Mouse (Mus musculus): ENCODE measurements around the gene Acsf3.

Gene Acsf3

DNA sequence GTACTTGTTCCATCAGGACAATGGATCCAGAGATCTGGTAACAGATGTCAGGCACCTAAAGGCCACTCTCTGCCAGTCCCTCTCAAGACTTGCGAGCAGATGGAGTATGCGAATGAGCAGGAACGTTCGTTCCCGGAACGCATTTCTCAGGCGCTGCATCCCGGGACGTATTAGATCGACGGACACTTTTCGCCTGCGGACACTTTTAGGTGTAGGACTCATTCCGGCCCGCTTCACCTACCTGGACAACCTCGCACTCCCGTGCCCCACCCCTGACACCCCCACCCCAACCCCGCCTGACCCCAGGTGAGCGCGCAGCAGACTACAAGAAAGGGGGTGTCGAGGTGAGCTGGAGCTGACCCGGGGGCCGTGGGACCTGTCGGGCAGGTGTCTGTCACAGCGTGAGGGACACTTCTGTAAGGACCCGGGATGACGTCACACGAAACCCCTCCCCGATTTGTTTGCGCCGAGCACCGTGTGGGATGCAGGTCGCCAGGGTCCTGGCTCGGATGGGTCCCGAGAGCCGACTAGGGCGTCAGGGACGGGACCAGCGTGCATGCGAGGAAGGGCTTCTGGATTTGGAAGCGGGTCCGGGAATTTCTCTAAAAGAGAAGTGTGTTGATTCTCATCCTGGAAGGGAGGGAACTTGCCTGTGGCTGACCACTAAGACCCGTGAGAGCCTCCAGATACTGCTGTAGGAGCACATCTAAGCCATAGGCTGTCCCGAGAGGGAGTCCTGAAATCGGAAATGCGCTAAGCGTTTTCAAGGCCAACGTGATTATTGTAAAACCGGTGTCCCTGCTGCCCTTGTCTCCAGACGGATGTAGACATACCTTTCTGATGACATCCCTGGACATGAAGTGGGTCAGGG lies at the start of gene Acsf3:
TSS of gene Acsf3 (plus strand) at position 202 of the 871 bp plus-strand sequence.
- peak; percentile 23 to 38 for DNase-seq (ENCODE audit: low spot score in 2 of 2)

DNA sequence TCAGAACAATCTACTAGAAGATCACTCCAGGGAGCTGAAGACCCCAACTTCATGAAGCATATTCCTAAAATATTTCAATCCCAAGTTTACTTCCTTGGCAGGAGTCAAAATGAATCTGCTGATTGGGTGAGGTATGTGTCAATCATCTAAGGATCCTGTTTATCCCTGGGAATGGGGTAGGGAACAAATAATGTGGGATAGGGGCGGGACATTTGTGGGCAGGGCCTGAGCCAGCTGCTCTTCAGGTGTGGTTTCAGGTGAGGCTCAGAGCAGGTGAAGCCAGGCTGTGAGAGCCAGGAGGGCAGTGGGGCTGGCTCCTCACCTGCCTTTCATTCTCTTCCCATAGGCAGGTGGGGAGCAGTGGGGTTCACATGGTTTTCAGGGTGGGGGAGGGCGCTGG lies 48.5 kb upstream of the Acsf3 start:
- DNase-seq (ENCODE audit: low spot score in 2 of 2), result no peak

DNA sequence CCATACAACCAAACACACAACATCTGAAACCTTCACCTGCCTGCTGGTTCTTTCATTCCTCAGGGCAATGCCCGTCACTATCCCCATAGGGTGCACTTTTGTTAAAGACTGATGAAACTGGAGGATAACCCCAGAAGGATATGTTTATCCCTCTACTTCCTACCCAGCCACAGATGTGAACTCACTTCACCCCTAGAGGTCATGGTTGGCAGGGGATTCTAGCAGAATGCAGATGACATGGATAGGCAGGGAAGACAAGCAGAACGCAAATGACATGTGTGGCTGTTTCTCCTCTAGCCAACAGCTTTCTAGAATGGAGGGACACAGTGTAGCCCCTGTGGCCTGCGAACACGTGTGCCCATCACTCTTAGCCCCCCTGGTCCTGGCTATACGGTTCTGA lies 47.9 kb upstream of the Acsf3 start:
- no peak for DNase-seq (ENCODE audit: low spot score in 2 of 2)

DNA sequence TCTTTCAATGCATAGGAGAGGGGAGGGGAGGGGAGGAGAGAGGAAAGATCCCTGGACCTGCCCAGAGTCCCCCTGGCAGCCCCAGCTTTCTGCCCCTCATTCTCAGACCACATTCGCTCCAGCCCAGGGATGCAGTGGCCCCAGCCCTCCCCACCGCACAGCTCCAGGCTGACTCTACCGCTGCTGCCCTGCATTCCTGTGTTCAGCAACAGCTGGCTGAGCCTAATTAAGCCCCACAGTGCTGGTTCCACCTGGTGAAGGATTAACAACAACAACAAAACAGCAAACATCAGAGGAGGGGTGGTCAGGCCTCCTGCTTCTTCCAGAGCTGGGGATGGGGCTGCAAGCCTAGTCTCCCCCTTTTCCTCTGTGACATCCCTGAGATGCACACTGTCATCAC lies 46.7 kb upstream of the Acsf3 start:
- no peak for DNase-seq (ENCODE audit: low spot score in 2 of 2)

DNA sequence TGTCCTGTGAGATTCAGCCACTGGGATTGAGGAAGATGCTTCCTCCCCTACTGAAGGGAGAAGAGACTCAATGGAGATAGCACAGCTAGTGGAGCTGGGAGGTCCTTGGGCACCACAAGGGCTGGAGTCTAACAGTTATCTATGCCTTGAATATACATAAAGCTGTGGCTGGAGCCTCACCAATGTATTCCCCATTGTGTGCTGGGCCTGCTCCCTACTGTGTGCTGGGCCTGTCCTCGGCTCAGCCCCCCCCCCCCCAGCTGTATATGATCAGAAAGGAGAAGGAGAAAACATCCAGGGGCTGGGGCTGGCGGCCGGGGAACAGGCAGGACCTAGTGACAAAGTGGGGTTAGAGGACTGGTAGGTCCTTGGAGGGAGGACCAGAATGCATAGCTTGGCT lies 40.2 kb upstream of the Acsf3 start:
- no peak for DNase-seq (ENCODE audit: low spot score in 2 of 2)

DNA sequence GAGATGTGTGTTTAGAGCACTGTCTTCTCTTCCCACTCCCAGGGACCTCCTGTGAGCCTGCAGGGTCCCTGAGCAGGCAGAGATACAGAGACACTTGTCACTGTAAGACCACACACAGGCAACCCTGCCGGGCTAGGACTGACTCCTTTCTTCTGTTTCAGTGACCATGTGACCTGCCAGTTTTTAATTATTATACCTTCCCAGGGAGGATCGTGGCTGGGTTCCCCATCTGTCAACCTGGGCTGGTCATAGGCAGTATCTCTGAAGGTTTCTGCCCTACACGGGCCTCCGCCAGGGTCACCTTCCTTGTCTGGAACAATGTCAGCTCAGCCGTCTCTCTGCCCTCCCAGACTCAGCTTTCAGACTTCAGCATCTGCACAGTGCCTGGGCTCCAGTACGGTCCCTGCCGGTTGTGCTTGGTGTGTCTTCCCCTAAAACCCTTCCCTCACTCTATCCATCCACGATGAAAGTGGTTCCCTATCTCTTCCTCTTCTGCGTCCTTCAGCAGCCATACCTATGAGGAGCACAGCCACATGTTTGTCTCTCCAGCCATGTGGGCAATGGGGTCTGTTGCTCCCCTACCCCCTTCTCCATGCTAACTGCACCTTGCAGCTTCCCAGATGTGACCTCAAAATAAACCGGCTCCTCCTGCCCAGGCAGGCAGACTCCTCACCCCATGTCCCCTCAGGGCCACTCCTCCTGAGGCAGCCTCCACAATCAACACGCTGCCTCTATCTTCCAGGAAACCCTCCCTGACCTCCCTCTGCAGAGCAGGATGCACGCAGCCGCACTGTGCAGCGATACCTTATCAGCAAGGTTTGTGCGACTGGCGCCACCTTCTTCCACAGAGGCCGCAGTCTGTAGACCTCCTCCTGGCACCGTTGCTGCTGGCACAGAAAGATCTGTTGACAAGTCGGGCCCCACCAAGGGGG lies 39.5 kb upstream of the Acsf3 start:
- DNase-seq (ENCODE audit: low spot score in 2 of 2), result peak in 1 of 2 experiments; percentile 33

DNA sequence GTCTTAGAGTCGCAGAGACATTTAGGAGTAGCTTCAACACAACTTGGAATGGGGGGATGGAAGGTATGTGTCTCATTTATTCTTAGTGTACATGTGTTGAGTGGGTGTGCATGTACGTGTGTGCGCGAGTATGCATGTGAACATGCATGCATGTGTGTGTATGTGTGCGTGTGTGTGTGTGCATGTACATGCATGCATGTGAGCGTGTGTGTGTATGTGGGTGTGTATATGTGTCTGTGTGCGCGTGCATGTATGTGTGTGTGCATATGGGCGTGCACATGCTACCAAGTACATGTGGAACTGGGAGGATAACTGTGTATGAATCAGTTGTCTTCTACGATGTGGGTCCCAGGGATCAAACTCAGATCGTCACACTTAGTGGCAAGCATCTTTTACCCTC lies 38.7 kb upstream of the Acsf3 start:
- DNase-seq (ENCODE audit: low spot score in 2 of 2), result no peak

DNA sequence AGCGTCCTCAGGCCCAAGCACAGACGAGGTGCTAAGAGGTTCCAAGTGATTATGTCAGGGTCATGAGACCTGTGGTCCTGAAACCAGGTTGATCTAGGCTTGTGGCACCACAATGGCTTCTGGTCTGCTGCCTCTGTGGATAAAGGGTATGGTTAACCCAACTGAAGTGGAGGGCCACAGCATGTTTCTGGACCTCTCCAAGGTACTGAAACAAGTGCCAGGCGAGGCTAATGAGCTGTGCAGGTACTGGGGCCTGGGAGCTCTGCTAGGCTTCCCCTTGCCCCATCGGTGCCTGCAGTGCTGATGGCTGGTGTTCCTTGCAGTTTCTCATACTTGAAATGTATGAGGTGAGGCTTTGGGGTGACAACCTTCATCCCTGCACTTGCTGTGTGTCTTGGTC lies 38.2 kb upstream of the Acsf3 start:
- DNase-seq (ENCODE audit: low spot score in 2 of 2), result no peak

DNA sequence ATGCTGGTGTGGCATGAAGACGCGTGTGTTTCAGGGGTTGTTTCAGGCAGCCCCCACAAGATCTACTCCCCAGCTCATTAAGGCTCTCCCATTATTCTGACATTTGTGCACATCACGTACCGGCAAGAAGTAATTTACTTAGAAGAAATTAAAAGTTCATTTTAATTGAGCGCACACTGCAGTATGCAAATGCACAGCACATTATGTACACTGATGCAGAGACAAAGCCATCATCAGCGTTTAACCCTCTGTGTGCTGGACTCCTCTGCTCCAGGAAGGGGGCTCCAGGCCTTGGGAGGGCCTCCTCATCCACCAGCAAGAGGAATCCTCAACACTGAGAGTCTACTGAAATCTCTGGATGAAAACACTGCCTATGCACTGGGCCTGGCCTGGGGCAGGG lies 37.4 kb upstream of the Acsf3 start:
- no peak for DNase-seq (ENCODE audit: low spot score in 2 of 2)

DNA sequence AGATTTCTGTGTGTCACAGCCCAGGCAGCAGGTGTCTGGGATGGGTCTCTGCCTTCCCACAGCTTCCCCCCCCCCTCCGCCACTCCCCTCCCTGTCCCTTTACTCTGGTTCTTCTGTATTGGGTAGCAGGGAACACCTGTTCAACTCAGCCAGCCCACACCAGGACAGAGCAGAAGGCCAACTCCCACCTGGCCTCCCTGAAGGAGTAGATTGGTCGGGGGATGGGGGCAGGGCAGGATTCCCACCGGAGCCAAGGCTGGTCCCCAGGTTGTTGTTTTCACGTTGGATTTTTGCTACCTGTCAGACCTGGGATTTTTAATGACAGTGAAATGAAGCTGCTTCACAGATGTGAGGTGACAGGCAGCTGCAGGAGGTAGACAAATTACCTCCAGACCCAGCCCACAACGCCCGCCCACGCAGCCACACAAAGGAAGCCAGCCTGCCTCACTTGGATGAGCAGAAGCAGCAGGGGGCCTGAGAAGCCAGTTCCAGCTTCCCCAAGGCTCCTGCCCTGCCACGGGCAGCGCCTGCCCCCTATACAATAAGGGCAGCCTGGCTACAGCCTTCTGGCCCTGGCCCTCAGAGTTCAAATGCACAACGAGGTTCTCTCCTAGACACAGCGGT lies 36.1 kb upstream of the Acsf3 start:
- peak; percentile 92 to 93 for DNase-seq (ENCODE audit: low spot score in 2 of 2)

DNA sequence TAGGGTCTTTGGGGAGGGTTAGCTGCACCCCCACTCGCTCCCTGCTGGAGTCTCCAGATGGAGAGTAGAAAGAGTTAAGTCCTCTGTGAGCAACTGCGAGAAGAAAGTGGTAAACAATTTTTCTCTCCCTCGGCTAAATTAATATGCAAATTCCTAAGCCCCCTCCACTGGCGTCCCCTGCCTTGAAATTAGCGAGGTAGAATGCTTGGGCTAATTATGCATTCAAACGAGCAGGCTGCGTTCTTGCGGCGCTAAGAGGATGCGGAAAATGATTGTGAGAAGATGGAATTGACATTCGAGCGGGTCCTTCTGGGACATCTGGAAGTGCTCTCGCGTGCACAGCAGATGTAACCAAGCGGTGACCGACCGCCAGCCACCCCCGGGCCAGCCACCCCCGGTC lies 32.8 kb upstream of the Acsf3 start:
- DNase-seq (ENCODE audit: low spot score in 2 of 2), result no peak

DNA sequence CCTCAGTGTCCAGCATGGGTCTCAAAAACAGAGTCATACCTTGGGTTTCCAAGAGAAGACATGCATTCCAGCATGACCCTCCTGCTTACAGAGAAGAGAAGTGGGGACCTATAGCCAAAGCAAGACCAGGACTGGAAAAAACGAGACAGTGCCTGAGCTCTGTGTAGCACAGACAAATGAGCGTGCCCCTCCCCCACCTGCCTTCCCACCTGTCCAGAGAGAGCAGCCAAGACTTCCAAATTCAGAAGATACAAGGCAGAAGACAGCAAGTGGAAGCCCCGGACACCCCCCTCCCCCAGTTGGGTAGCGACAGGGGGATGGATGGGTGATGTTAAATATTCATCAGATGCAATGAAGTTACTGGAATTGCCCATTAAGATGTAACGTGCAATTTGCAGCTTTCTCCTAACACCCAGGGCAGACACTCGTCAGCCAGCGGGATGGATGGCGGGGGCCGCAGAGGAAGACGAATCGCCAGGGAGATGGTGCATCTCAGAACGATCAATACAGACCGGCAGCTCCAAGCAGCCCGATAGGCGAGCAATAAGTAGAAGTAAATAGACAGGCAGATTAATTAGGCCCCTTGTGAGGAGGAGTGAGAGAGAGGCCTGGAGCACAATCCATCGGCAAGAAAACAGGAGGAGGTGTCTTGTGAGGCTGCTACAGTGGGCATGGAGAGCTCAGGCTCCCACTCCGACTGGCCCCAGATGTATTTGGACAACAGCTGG lies 30.1 kb upstream of the Acsf3 start:
- DNase-seq (ENCODE audit: low spot score in 2 of 2), result no peak

DNA sequence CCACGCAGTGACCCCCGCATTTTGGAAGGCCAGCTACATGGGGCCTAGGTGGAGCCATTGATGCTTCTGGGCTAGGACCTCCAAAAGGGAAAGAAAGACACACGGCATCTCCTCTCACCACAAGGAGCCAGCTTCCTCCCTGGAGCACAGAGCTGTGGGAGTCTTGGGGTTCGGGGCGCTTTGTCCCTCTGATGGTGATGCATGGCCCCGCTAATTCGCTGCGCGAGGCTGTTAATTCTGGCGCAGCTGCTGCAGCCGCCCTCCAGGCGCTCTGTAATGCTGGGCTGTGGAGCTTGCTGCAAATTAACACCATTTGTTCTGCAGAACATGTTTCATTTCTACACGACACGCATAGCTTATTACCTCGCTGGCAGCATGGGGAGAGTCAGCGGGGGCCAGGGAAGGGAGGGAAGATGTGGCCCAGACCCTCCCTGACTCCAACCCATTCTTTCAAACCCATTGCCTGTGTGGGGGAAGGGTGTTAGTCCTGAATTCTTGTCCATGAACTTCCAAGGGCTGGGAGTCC lies 29.5 kb upstream of the Acsf3 start:
- DNase-seq (ENCODE audit: low spot score in 2 of 2), result no peak

DNA sequence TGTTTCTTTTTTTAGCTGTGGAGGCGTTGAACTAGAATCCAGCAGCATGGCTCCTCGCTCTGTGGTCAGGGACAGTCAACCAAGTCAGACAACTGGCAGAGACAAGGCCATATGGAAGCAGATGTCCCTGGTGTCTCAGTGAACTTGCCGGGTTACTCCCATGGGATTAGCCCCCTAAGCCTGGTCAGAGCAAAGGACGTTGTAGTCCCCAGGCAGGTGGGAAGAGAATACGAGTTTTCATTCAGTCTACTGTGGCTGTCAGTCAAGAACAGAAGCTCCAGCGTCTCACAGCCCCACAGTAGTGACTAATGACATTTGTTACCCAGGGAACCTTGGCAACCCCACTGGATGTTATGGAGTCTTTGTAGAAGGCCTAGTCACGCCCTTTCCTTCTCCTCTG lies 28.8 kb upstream of the Acsf3 start:
- DNase-seq (ENCODE audit: low spot score in 2 of 2), result no peak

DNA sequence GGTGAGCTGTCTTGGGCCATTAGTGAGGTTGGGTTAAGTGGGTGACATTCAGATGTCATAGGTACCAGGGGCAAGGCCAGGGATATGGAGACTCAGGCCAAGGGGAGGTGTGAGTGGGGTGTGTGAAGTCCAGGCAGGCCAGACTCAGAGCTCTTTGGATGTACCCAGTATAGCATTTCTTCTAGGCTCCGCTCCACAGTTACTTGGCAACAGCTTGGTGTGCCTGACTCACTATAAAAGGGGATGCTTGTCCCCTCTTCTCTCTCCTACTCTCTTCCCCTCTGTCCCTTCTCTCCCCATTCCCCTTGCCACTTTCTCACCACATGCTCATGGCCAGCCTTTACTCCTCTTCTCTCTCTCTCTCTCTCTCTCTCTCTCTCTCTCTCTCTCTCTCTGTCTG lies 27.5 kb upstream of the Acsf3 start:
- DNase-seq (ENCODE audit: low spot score in 2 of 2), result no peak

DNA sequence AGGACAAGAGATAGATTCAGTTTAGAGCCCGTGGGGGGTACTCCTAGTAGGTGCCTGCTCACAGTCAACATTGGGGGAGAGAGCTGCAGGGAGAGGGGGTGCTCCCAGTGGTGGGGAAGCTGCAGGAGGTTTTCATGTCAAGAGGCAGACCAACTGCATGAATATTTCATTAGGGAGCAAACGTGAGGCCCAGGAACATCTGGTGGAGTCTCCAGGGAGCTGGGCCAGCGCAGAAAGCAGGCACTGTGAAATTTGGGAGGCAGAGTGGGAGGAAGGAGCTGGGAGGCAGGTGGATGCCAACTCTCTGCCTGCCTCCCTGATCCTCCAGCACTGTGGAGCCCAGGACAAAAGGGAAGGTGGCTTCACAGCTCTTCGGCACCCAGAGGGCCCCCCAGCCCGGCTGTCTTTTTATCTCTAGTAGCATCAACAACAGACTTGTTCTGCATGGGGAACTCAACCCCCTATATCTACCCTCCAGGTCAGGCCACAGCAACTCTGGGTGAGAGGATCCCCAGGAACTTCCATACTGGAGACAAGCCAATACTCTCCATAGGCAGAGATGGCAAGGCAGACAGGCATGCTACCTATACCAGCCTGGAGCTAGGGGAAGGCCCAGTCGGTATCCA lies 25.8 kb upstream of the Acsf3 start:
- DNase-seq (ENCODE audit: low spot score in 2 of 2), result no peak

DNA sequence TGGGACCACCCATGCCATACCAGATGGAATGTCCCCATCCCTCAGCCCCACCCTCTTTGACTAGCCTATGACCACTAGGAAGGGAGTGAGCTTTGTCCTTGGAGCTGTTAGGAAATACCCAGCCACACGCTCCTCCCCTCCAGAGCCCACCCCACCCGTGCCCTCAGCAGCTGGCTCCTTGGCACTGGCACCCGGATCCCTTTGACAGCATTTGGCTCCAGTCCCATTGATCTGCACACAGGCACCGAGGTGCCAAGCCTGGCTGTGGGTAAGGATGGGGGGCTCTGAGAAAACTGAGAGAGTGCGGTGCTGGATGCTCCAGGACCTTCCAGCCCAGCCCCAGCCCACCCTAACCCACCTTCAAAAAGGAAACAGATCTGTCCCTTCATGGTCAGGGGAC lies 23.9 kb upstream of the Acsf3 start:
- no peak for DNase-seq (ENCODE audit: low spot score in 2 of 2)

DNA sequence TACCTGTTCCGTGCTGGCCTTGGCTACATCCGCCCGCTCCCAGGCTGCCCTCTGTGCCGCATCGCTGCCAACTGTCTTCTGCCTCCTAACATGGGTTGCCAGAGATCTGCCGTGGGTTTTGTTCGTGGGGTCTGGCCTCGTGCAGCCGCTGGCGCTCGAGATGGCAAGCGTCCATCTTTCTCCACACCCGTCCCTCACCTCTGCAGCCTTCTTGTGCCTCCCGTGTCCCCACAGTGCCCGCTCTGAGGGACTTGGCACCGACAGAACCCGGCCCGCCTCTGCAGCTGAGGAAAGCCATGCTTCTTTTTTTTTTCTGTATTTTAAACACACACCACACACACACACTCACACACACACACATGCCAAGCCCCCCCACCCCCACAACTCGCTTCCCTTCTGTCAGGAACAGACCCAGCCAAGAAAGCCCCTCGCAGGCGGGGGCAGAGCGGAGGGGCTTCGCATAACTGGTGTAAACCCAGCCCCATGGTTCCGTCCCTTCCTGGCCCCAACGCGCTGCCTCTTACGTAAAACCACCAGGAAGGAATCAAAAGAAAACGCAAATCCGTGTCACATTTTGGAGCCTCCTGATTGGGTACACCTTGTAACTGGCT lies 23.1 kb upstream of the Acsf3 start:
- DNase-seq (ENCODE audit: low spot score in 2 of 2), result no peak

DNA sequence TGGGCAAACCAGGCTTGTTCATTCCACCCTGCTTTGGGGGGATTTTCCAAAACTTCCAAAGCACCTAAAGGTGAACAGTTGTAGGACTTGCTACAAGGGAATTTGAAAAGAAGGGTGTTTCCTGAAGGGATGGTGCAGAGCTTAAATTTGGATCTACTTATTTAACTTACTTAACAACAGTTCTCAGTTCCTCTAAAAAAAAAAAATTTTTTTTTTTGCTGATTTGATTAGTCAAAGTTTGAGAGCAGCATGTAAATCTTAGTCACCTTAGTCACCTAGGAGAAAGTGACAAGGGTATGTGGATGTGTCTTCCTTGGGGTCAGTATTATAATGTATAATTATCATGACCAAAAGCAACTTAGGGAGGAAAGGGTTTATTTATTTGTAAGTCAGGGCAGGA lies 16.7 kb upstream of the Acsf3 start:
- no peak for DNase-seq (ENCODE audit: low spot score in 2 of 2)

DNA sequence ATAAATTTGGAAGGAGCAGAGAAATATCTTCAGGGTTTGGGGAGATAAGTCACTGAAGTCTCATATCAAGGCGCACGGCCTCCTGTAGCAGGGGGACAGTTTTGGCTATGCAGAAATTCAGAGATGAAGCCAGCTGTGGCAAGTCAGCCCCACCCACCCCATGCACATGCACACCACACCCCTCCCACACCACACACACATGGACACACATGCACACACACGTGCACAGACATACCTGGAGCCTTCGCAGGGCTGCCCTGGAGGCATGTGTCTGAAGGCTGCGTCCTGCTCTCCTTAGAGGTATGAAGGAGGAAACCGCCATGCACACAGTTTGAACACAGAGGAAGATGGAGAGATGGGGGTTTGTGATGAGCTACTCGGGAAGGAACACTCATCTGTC lies 15.2 kb upstream of the Acsf3 start:
- peak; percentile 43 to 52 for DNase-seq (ENCODE audit: low spot score in 2 of 2)

DNA sequence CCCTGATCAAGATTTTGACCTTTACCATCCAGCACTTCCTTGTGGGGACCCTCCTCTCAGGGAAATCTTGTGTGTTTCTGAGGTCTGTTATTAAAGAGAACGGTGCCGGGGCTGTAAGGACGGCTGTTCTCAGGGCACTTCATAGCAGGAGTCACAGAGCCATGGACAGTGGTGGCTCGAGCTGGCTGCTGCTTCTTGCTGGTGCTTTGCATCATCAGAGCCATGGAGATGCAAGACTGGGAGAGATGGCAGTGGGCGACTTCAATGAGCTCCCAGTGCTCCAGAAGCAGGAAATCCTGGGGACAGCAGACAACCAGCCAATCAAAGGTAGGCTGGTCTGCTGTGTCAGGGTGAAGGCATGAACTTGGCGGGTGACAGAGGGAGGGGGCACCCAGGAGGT lies 14.2 kb upstream of the Acsf3 start:
- no peak for DNase-seq (ENCODE audit: low spot score in 2 of 2)

Data from spleen, postnatal 36 days (tissue).